Mouse (Mus musculus) subcutaneous adipose tissue, adult 2 months (tissue): ENCODE data around the gene Runx2. TPM values are rescaled to one million over a fixed set of nuclear protein-coding genes. Genes with fewer than 3 reads are reported as not detected.

ENCODE experiments used
- polyA plus RNA-seq: library from polyadenylated mRNA; depleted of rRNA; stranded (reverse); fragments of >200 nt; gene quantifications from 2 replicates; pipeline ENCODE4 v1.2.3, GENCODE M21; 2012; ENCODE audit warnings: low replicate concordance; rRNA removed

The Runx2 gene
- 1.2 and 3.3 TPM in 2 replicates for polyA plus RNA-seq

DNA sequence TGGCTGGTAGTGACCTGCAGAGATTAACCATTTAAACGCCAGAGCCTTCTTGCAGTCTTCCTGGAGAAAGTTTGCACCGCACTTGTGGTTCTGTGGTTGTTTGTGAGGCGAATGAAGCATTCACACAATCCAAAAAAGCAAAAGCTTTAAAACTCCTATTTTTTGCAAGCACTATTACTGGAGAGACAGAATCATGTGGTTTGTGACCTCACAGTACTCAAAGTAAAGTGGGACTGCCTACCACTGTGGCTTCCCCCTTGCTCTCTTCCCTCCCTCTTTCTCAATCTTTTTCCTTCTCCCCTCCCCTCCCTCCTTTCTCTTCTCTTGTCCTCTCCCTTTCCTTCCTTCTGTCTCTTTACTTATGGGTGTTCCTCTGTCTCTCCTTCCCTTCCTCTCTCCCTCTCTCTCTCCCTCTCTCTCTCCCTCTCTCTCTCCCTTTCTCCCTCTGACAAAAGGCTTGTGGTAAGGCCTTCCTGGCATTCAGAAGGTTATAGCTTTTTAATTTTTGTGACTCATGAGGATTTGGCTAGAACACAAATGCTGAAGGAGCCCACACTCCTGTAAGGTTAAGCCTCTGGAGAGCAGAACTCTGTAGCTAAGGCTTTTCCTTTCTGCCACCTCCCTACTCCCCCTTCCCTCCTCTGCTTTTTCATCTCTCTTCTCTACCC lies at the start of gene Runx2:
Runx2 (minus strand) TSS at position 290 of the 668 bp plus-strand sequence.

DNA sequence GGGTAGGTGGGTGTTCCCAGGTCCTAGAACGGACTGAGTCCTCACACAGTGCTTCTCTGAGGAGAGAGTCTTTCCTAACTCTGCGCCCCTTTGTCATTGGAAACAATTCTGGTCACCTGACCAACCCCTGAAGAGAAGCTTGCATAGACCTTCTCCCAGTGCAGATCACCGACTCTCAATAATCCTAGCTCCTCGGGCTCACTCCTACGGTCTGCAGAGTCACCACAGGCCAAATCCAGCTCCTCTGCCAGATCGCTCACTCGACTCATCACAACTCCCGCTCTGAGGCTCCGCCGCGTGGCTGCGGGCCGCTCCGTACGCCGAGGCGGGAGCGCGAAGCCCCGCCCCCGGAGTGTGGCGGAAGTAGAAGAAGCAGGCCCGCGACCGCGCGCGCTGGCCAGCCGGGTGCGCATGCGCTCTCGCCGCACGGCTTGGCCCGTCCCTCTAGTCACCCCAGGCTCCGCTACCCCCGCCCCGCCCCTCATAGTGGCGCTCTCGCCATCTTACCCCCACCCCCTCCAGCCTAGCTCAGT lies 37.8 kb downstream of the Runx2 start, which contains the start of gene Supt3:
Supt3 (plus strand) TSS at position 415 of the 533 bp plus-strand sequence.

Other genes starting within 250 kb of the Runx2 start
- gene Supt3, start 37.6 kb downstream of the Runx2 start, polyA plus RNA-seq, result 6.6 and 8.5 TPM in 2 replicates